Mouse (Mus musculus) stomach, embryonic 14.5 days (tissue): Measurements from ENCODE around the gene Ntn1. TPM values are rescaled to one million over a fixed set of nuclear protein-coding genes. Genes with fewer than 3 reads are reported as not detected.

Experiments used
- ATAC-seq: fragments of 200-750 bp; cut with Nextera tagmentation; 2 replicates; pipeline ENCODE4 v1.8.0; 2017; ENCODE audit warnings: low read depth, moderate TSS enrichment; ENCODE audit not compliant: insufficient number of reproducible peaks, insufficient read depth, low FRiP score
- H3K27ac ChIP-seq: fragments of 300-500 bp; sonication (generic); 2 replicates; pipeline ENCODE4 v1.5.1; 2014; ENCODE audit warnings: mild to moderate bottlenecking, low read length, moderate library complexity, mixed read lengths
- H3K27me3 ChIP-seq: fragments of 300-500 bp; sonication (generic); 2 replicates; pipeline ENCODE4 v1.6.1; 2014; ENCODE audit warnings: low read length, control low read depth, mixed read lengths; ENCODE audit not compliant: control insufficient read depth, insufficient read depth
- H3K36me3 ChIP-seq: fragments of 300-500 bp; sonication (generic); 2 replicates; pipeline ENCODE4 v1.6.1; 2014; ENCODE audit warnings: mild to moderate bottlenecking, control low read depth, low read length, moderate library complexity, mixed read lengths; ENCODE audit not compliant: control insufficient read depth, insufficient read depth
- H3K4me1 ChIP-seq: fragments of 300-500 bp; sonication (generic); 2 replicates; pipeline ENCODE4 v1.6.1; 2014; ENCODE audit warnings: low read length, control low read depth, mixed read lengths; ENCODE audit not compliant: control insufficient read depth, insufficient read depth
- H3K4me2 ChIP-seq: fragments of 300-500 bp; sonication (generic); replicated peaks from 2 replicates; pipeline ENCODE4 v1.6.1; 2014; ENCODE audit warnings: low read depth, low read length, control low read depth
- H3K4me3 ChIP-seq: fragments of 300-500 bp; sonication (generic); 2 replicates; pipeline ENCODE4 v1.5.1; 2014; ENCODE audit warnings: low read depth, low read length, control low read depth
- H3K9ac ChIP-seq: fragments of 300-500 bp; sonication (generic); replicated peaks from 2 replicates; pipeline ENCODE4 v1.6.1; 2014; ENCODE audit warnings: low read depth, mild to moderate bottlenecking, control low read depth, low read length, moderate library complexity, mixed read lengths
- H3K9me3 ChIP-seq: fragments of 300-500 bp; sonication (generic); 2 replicates; pipeline ENCODE4 v1.6.1; 2016; ENCODE audit warnings: low read depth, low read length, control low read depth; ENCODE audit not compliant: control insufficient read depth
- WGBS: fragments of 180-500 bp; shearing (Covaris S2); extraction: QIAGEN DNeasy Blood & Tissue Kit; methylation state at CpG from one replicate; pipeline ENCODE4 v1.1.7; 2014; 5-methylcytosine and 5-hydroxymethylcytosine counted together
- polyA plus RNA-seq: library from polyadenylated mRNA; unstranded; fragments of >200 nt; fragmentation: Nextera tagmentation; extraction: Ambion mirVana; gene quantifications from 2 replicates; pipeline ENCODE4 v1.2.1, GENCODE M21; 2014

The Ntn1 gene
- polyA plus RNA-seq, 1 experiment from 2014 or later: 8.7 TPM

DNA sequence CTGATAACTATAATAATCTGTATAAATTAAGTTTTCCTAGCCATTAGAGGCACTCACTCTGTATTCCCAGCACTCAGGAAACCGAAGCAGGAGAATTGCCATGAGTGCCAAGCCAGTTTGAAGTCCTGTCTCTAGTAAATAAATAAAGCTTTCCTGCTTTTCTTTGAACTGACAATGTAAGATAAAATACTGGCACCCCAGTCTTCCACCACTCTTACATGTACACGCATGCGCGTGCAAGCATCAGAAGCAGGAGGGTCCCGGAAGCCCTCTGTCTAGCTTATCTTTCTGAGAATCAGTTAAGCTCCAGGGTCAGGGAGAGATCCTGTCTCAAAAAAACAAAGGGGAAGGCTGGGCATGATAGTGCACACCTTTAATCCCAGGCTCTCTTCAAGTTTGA, 54.5 kb downstream of the Ntn1 start:
- no peak for ATAC-seq
- 90% methylated on average over 5 of the region's 5 CpGs for WGBS
- H3K4me3 ChIP-seq: no peak overlapping the region
- H3K9ac ChIP-seq: no peak overlapping the region
- H3K4me2 ChIP-seq: no peak overlapping the region
- H3K27ac ChIP-seq: no peak overlapping the region
- H3K36me3 ChIP-seq: no peaks in the 10 kb centered on the region
- no peaks in the 10 kb centered on the region for H3K9me3 ChIP-seq
- peaks cover 25% of the 10 kb centered on the region for H3K4me1 ChIP-seq
- H3K27me3 ChIP-seq: no peaks in the 10 kb centered on the region

DNA sequence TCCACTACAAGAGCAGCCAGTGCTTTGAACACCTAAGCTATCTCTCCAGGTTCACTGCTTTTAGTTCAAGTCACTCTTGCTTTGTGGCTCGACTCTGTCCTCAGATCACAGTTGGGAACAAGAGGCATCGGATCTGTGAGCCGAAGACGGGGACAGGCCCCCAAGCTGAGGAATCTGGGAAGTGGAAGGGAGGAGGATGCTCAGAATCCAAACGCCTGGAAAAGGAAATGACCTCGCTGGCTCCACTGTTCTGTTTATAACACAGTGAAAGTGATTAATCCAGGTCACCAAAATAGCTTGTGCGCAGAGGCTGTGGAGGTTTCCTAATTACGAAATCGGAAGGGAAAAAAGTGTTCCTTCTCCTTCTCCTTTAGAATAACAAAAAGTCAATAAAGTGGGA, 56.4 kb downstream of the Ntn1 start:
- no peak overlapping the region for H3K4me2 ChIP-seq
- H3K4me3 ChIP-seq: no peak overlapping the region
- peaks cover 26% of the 10 kb centered on the region for H3K4me1 ChIP-seq
- H3K9ac ChIP-seq: no peak overlapping the region
- ATAC-seq: no peak
- H3K27me3 ChIP-seq: no peaks in the 10 kb centered on the region
- no peaks in the 10 kb centered on the region for H3K36me3 ChIP-seq
- no peaks in the 10 kb centered on the region for H3K9me3 ChIP-seq
- H3K27ac ChIP-seq: no peak overlapping the region
- WGBS: 25% methylated on average over 9 of the region's 9 CpGs

DNA sequence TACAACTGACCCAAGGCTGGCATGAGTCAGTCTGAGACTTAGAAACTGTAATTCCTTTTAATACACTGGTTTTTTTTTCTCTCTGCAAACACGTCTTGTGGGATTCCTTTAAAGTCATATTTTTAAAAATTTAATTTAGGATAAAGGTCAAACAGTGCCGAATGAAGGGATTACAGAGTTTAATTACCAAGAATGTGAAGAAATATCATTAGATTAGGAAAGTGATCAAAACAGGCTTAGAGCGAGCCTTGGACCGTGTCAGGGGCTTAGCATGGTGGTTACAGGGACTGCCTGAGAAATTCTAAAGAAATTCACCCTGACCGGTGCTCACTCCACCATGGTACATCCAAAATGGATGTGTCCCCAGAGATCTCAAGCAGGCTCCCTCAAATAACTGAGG, 57.9 kb downstream of the Ntn1 start:
- Histone ChIP-seq H3K4me1 (peaks cover 26% of the 10 kb centered on the region), H3K4me2 (no peak overlapping the region), H3K9ac (no peak overlapping the region), H3K27me3 (no peaks in the 10 kb centered on the region), H3K9me3 (no peaks in the 10 kb centered on the region), H3K27ac (no peak overlapping the region), H3K4me3 (no peak overlapping the region), H3K36me3 (no peaks in the 10 kb centered on the region)
- no peak for ATAC-seq
- WGBS: 80% methylated on average over 5 of the region's 5 CpGs

DNA sequence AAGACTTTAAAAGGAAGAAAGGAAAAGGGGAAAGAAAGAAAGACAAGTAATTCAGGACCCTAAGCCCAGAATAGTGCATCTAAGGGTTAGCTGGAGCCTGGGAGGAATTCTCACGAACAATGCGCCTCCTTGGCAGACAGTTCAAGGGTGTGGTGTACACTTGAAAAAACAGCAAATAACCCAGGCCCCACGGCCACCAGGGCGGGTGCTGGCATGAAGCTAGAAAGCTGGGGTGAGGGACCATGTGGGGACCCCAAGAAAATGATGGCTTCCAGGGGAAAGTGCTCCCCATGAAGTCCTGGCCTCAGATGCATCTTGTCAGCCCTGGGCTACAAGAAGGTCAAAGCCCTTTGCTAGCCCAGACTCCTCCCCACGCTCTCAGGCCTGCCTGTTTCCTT, 58.6 kb downstream of the Ntn1 start:
- no peaks in the 10 kb centered on the region for H3K27me3 ChIP-seq
- no peak for ATAC-seq
- H3K4me2 ChIP-seq: no peak overlapping the region
- no peak overlapping the region for H3K9ac ChIP-seq
- H3K4me1 ChIP-seq: peaks cover 26% of the 10 kb centered on the region
- no peaks in the 10 kb centered on the region for H3K36me3 ChIP-seq
- no peak overlapping the region for H3K4me3 ChIP-seq
- H3K9me3 ChIP-seq: no peaks in the 10 kb centered on the region
- peak overlapping the region; percentile 40; the same call in 1 of the 2 replicates for H3K27ac ChIP-seq
- 69% methylated on average over 5 of the region's 5 CpGs for WGBS

DNA sequence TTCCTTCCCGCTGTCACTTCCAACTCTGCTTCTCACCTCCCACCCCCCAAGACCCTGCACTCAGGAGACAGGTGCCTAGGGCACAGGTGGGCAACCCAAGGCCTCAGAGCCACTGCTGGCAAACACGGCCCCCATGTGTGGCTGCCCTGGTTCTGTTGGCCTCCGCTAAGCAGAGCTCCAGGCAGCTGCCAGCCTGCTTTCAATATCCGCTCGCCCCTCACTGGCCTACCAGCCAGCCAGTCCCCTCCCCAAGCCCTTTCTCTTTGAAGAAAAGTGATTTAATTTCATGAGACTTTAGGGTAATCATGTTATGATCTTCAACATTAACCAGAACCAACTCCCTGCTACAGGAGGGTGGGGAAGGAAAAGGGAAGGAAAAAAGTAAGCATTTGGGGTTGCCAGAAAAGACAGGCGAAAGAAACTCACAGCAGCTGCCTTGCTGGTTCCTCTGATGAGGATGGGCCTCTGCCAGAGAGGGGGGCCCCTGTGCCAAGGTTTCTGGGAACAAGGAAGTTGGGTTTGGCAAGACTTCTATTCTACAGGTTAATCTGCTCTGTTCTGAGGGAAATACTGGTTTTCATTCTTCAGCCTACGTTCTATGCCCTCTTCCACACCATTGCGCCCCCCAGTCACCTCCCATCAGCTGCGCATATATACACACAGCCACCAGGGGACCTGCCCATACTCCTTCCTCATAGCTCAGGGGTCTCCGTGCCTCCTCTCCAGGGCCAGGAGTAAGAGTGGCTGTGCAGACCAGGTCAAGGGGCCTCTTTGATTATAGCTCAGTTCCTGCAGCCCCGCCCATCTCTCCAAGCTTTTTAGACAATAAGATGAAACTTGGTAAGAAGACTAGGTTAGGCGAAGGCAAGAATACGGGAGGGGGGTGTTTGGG, 59.3 kb downstream of the Ntn1 start:
- no peak overlapping the region for H3K4me3 ChIP-seq
- H3K9me3 ChIP-seq: no peaks in the 10 kb centered on the region
- H3K27ac ChIP-seq: peak overlapping the region; percentile 40; the same call in 1 of the 2 replicates
- H3K9ac ChIP-seq: no peak overlapping the region
- H3K4me1 ChIP-seq: peaks cover 26% of the 10 kb centered on the region
- no peaks in the 10 kb centered on the region for H3K27me3 ChIP-seq
- ATAC-seq: no peak
- WGBS: 65% methylated on average over 13 of the region's 13 CpGs
- H3K36me3 ChIP-seq: no peaks in the 10 kb centered on the region
- no peak overlapping the region for H3K4me2 ChIP-seq

DNA sequence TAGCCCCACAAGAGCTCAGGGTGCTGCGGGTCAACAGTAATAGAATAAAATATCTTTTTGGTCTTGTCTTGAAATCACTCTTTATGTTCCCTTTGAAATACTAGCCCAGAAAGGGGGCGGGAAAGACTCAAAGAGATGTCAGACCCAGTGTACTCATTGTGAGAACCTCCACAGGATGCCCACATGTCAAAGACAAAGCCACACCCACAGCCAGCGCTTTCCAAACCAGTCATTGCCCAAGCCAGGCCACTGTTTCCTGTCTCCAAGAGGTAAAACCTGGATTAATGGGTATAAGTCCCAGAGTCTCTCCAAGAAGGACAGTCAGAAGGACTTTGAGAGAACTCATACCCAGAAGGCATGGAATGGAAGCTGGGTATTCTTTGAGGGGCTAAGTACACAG, 60.3 kb downstream of the Ntn1 start:
- H3K9ac ChIP-seq: no peak overlapping the region
- no peaks in the 10 kb centered on the region for H3K36me3 ChIP-seq
- no peak overlapping the region for H3K4me2 ChIP-seq
- no peaks in the 10 kb centered on the region for H3K9me3 ChIP-seq
- H3K4me1 ChIP-seq: peaks cover 26% of the 10 kb centered on the region
- no peak for ATAC-seq
- no peak overlapping the region for H3K27ac ChIP-seq
- H3K27me3 ChIP-seq: no peaks in the 10 kb centered on the region
- WGBS: 78% methylated on average over 3 of the region's 3 CpGs
- no peak overlapping the region for H3K4me3 ChIP-seq

DNA sequence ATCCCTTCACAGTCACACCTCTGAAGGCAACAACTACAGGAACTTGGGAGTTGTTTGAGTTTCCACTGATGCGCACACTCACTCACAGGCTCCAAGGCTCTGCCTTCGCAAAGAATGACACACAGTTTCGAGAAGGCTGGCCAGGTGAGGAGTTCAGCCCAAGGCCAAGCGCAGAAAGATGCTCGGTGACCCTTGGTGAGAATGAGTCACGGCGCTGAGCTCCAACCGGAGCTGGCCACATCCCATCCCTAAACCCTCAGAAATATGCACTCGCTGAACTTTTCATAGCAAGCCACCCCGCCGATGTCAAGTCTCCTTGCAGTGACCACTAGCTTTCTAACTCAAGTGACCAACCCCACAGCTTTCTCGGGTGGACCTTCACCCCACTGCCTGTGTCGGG, 60.8 kb downstream of the Ntn1 start:
- 91% methylated on average over 13 of the region's 13 CpGs for WGBS
- no peaks in the 10 kb centered on the region for H3K27me3 ChIP-seq

DNA sequence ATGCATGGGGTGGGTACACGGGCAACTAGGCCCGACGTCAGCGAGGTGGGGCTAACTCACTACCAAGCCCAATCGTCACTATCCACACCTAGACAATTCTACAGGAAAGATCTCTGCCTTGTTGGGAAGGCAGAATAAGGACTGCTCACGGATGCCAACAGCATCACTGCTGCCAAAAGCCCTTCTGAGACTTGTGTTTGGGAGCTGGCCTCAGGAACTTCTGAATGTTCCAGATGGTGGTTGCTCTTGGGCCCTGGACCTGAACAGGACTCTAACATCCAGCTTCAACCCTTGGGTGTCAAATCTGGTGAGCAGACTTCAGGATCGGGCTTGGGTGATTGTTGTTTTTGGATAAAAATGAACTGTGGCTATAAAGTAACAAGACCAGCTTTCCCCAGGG, 61.3 kb downstream of the Ntn1 start:
- WGBS: 93% methylated on average over 7 of the region's 7 CpGs
- Histone ChIP-seq H3K9ac (no peak overlapping the region), H3K4me3 (no peak overlapping the region), H3K36me3 (no peaks in the 10 kb centered on the region), H3K4me2 (no peak overlapping the region), H3K4me1 (peaks cover 19% of the 10 kb centered on the region), H3K27ac (no peak overlapping the region), H3K27me3 (no peaks in the 10 kb centered on the region), H3K9me3 (no peaks in the 10 kb centered on the region)
- no peak for ATAC-seq

More for the DNA sequence above, 60.8 kb downstream of the Ntn1 start:
- no peak overlapping the region for H3K4me2 ChIP-seq
- H3K4me1 ChIP-seq: peaks cover 22% of the 10 kb centered on the region
- no peak overlapping the region for H3K27ac ChIP-seq
- H3K4me3 ChIP-seq: no peak overlapping the region
- no peaks in the 10 kb centered on the region for H3K36me3 ChIP-seq
- no peaks in the 10 kb centered on the region for H3K9me3 ChIP-seq
- H3K9ac ChIP-seq: no peak overlapping the region
- ATAC-seq: no peak
